Mouse (Mus musculus) olfactory bulb, adult 2 months (tissue): Measurements from ENCODE around the gene Tshz2.

Source experiments
- CTCF ChIP-seq: fragments of 200-500 bp; IDR thresholded peaks from 2 replicates; pipeline ENCODE4 v1.5.1; 2012; ENCODE audit warnings: low read depth, mild to moderate bottlenecking, low read length, moderate library complexity; ENCODE audit not compliant: insufficient read depth
- POLR2A ChIP-seq: fragments of 200-500 bp; IDR thresholded peaks from 2 replicates; pipeline ENCODE4 v1.6.1; 2012; ENCODE audit warnings: mild to moderate bottlenecking, low read depth, low read length, moderate library complexity; ENCODE audit not compliant: insufficient read depth

- TF ChIP-seq CTCF (no peak), POLR2A (no peak)
These were observed 374.7 kb downstream of the Tshz2 start for GRCm38 (mm10) chr2:170007426-170007958.
